Mouse (Mus musculus) heart, embryonic 16.5 days (tissue): ENCODE results near the gene Bcas1. TPM values are rescaled to one million over a fixed set of nuclear protein-coding genes. Genes with fewer than 3 reads are reported as not detected.
A peak's percentile ranks its signal among the peaks of the same experiment; 100 is the strongest.

Experiments used
- ATAC-seq: fragments of 200-750 bp; cut with Nextera tagmentation; replicated peaks from 2 replicates; pipeline ENCODE4 v1.8.0; 2017; ENCODE audit warnings: moderate number of reproducible peaks; ENCODE audit not compliant: insufficient read depth, low FRiP score; ENCODE audit errors: extremely low read depth
- H3K27ac ChIP-seq: fragments of 300-500 bp; sonication (generic); 2 replicates; pipeline ENCODE4 v1.5.1; 2014; ENCODE audit warnings: mild to moderate bottlenecking, low read length, control low read depth, moderate library complexity
- H3K27me3 ChIP-seq: fragments of 300-500 bp; sonication (generic); 2 replicates; pipeline ENCODE4 v1.6.1; 2014; ENCODE audit warnings: low read length, mixed read lengths; ENCODE audit not compliant: control insufficient read depth, insufficient read depth
- H3K36me3 ChIP-seq: fragments of 300-500 bp; sonication (generic); 2 replicates; pipeline ENCODE4 v1.6.1; 2014; ENCODE audit not compliant: control insufficient read depth, insufficient read depth
- H3K4me1 ChIP-seq: fragments of 300-500 bp; sonication (generic); 2 replicates; pipeline ENCODE4 v1.6.1; 2014; ENCODE audit warnings: low read length, mixed read lengths; ENCODE audit not compliant: control insufficient read depth, insufficient read depth
- H3K4me2 ChIP-seq: fragments of 300-500 bp; sonication (generic); 2 replicates; pipeline ENCODE4 v1.6.1; 2014; ENCODE audit warnings: low read depth, mild to moderate bottlenecking, control low read depth, low read length
- H3K4me3 ChIP-seq: fragments of 300-500 bp; sonication (generic); 2 replicates; pipeline ENCODE4 v1.5.1; 2014; ENCODE audit warnings: mild to moderate bottlenecking, control low read depth, low read length
- H3K9ac ChIP-seq: fragments of 300-500 bp; sonication (generic); 2 replicates; pipeline ENCODE4 v1.6.1; 2014; ENCODE audit warnings: low read length, control low read depth
- H3K9me3 ChIP-seq: fragments of 300-500 bp; sonication (generic); replicated peaks from 2 replicates; pipeline ENCODE4 v1.6.1; 2016; ENCODE audit warnings: low read length; ENCODE audit not compliant: control insufficient read depth
- WGBS: fragments of 180-500 bp; shearing (Covaris S2); extraction: QIAGEN DNeasy Blood & Tissue Kit; methylation state at CpG from one replicate; pipeline ENCODE4 v1.1.7; 2014; 5-methylcytosine and 5-hydroxymethylcytosine counted together
- polyA plus RNA-seq: library from polyadenylated mRNA; unstranded; fragments of >200 nt; fragmentation: Nextera tagmentation; extraction: Ambion mirVana; gene quantifications from 2 replicates; pipeline ENCODE4 v1.2.1, GENCODE M21; 2015

Bcas1 gene
- polyA plus RNA-seq, 1 experiment from 2014 or later: 0.58 TPM

GRCm38 (mm10) chr2:170406438-170406837, 21.2 kb downstream of the Bcas1 start:
- Histone ChIP-seq H3K9me3 (no peaks in the 10 kb centered on the region), H3K27me3 (peaks cover 30% of the 10 kb centered on the region), H3K4me1 (peaks cover 2% of the 10 kb centered on the region; the same call in 1 of the 2 replicates), H3K4me2 (no peak overlapping the region), H3K4me3 (no peak overlapping the region), H3K27ac (no peak overlapping the region), H3K36me3 (no peaks in the 10 kb centered on the region), H3K9ac (no peak overlapping the region)
- ATAC-seq: no peak
- WGBS: 65% methylated on average over 14 of the region's 14 CpGs

GRCm38 (mm10) chr2:170404781-170405573, 22.7 kb downstream of the Bcas1 start:
- Histone ChIP-seq H3K4me3 (no peak overlapping the region), H3K27me3 (peaks cover 21% of the 10 kb centered on the region), H3K4me1 (peaks cover 10% of the 10 kb centered on the region), H3K9ac (no peak overlapping the region), H3K9me3 (no peaks in the 10 kb centered on the region), H3K4me2 (no peak overlapping the region), H3K27ac (no peak overlapping the region), H3K36me3 (no peaks in the 10 kb centered on the region)
- 30% methylated on average over 18 of the region's 18 CpGs for WGBS
- ATAC-seq: no peak

GRCm38 (mm10) chr2:170403666-170404385, 23.8 kb downstream of the Bcas1 start:
- Histone ChIP-seq H3K36me3 (no peaks in the 10 kb centered on the region), H3K27me3 (peaks cover 13% of the 10 kb centered on the region), H3K4me2 (no peak overlapping the region), H3K4me3 (no peak overlapping the region), H3K4me1 (peaks cover 10% of the 10 kb centered on the region), H3K9me3 (no peaks in the 10 kb centered on the region), H3K9ac (no peak overlapping the region), H3K27ac (no peak overlapping the region)
- WGBS: 46% methylated on average over 10 of the region's 10 CpGs
- ATAC-seq: no peak

- H3K27me3 ChIP-seq: peaks cover 5% of the 10 kb centered on the region; the same call in 1 of the 2 replicates
- peak overlapping the region; percentile 23; the same call in 1 of the 2 replicates for H3K27ac ChIP-seq
- H3K4me3 ChIP-seq: peak overlapping the region; percentile 47
- ATAC-seq: peak; percentile 63
- H3K9ac ChIP-seq: peak overlapping the region; percentile 51
- H3K9me3 ChIP-seq: no peaks in the 10 kb centered on the region
- H3K4me2 ChIP-seq: peak overlapping the region; percentile 72
- under 1% methylated on average over 17 of the region's 17 CpGs for WGBS
- peaks cover 10% of the 10 kb centered on the region for H3K4me1 ChIP-seq
- H3K36me3 ChIP-seq: no peaks in the 10 kb centered on the region
Observed at GRCm38 (mm10) chr2:170401211-170401799, 26.3 kb downstream of the Bcas1 start.

- WGBS: 5% methylated on average over 10 of the region's 10 CpGs
- Histone ChIP-seq H3K4me1 (peaks cover 10% of the 10 kb centered on the region), H3K9ac (peak overlapping the region; percentile 39; the same call in 1 of the 2 replicates), H3K9me3 (0 out of 2 replicates have a peak, but pooled peaks cover 2% of the 10 kb centered on the region), H3K36me3 (no peaks in the 10 kb centered on the region), H3K27me3 (peaks cover 5% of the 10 kb centered on the region; the same call in 1 of the 2 replicates), H3K4me2 (peak overlapping the region; percentile 72), H3K4me3 (peak overlapping the region; percentile 47), H3K27ac (no peak overlapping the region)
- ATAC-seq: 0 out of 2 replicates have a peak, but pooled peaks have one; percentile 20
Observed at GRCm38 (mm10) chr2:170400666-170401065, 27.0 kb downstream of the Bcas1 start.

- H3K4me3 ChIP-seq: no peak overlapping the region
Observed at GRCm38 (mm10) chr2:170391994-170392393, 35.7 kb downstream of the Bcas1 start.

GRCm38 (mm10) chr2:170388320-170388719, 39.3 kb downstream of the Bcas1 start:
- H3K9me3 ChIP-seq: no peaks in the 10 kb centered on the region
- no peak overlapping the region for H3K27ac ChIP-seq
- no peak overlapping the region for H3K4me3 ChIP-seq
- ATAC-seq: no peak
- H3K4me1 ChIP-seq: no peaks in the 10 kb centered on the region
- no peaks in the 10 kb centered on the region for H3K36me3 ChIP-seq
- 62% methylated on average over 5 of the region's 5 CpGs for WGBS
- H3K9ac ChIP-seq: no peak overlapping the region
- no peaks in the 10 kb centered on the region for H3K27me3 ChIP-seq
- H3K4me2 ChIP-seq: no peak overlapping the region

More at GRCm38 (mm10) chr2:170391994-170392393, 35.7 kb downstream of the Bcas1 start:
- Histone ChIP-seq H3K36me3 (no peaks in the 10 kb centered on the region), H3K27ac (no peak overlapping the region), H3K9ac (no peak overlapping the region), H3K9me3 (peaks cover 2% of the 10 kb centered on the region; the same call in 1 of the 2 replicates), H3K27me3 (no peaks in the 10 kb centered on the region), H3K4me2 (no peak overlapping the region), H3K4me1 (no peaks in the 10 kb centered on the region)
- no peak for ATAC-seq
- 85% methylated on average over 1 of the region's 1 CpGs for WGBS

- ATAC-seq: no peak
- H3K4me1 ChIP-seq: no peaks in the 10 kb centered on the region
- WGBS: 88% methylated on average over 1 of the region's 1 CpGs
- H3K36me3 ChIP-seq: no peaks in the 10 kb centered on the region
- no peak overlapping the region for H3K9ac ChIP-seq
- H3K9me3 ChIP-seq: peaks cover 4% of the 10 kb centered on the region
- H3K27me3 ChIP-seq: no peaks in the 10 kb centered on the region
- H3K27ac ChIP-seq: no peak overlapping the region
- H3K4me3 ChIP-seq: no peak overlapping the region
- no peak overlapping the region for H3K4me2 ChIP-seq
Observed at GRCm38 (mm10) chr2:170385556-170385955, 42.1 kb downstream of the Bcas1 start.
